Mouse (Mus musculus) gastrocnemius, postnatal 36 days (tissue): ENCODE measurements around the gene Rad54l2. TPM values are rescaled to one million over a fixed set of nuclear protein-coding genes. Genes with fewer than 3 reads are reported as not detected.

Source experiments
- DNase-seq, 2 experiments: peaks; one replicate each; pipeline ENCODE4 v3.0.0; 2022
- intact Hi-C: fragments of 180-260 bp; cut with DNase I; formaldehyde crosslinking; loops from one replicate; pipeline ENCODE4 v1.15.1; 2025
- long read RNA-seq, 2 experiments: library from polyadenylated mRNA; stranded (forward); transcript quantifications; one replicate each; pipeline ENCODE4 v2.0.0; 2021
- total RNA-seq, 2 experiments: library from RNA; stranded (reverse); gene quantifications; 2 replicates each; pipeline ENCODE4 v1.2.3; 2021

Gene Rad54l2
- total RNA-seq, result 1 to 10 TPM; 5.5 to 5.7 TPM
- long read RNA-seq, experiment 1, partial matches to known transcripts, result 0 of 2 reads
- long read RNA-seq, experiment 1, other reads (novel, unspliced or antisense), result 2 of 2 reads
- long read RNA-seq, experiment 2, partial matches to known transcripts, result 0 of 5 reads
- long read RNA-seq, experiment 2, other reads (novel, unspliced or antisense), result 5 of 5 reads

DNA sequence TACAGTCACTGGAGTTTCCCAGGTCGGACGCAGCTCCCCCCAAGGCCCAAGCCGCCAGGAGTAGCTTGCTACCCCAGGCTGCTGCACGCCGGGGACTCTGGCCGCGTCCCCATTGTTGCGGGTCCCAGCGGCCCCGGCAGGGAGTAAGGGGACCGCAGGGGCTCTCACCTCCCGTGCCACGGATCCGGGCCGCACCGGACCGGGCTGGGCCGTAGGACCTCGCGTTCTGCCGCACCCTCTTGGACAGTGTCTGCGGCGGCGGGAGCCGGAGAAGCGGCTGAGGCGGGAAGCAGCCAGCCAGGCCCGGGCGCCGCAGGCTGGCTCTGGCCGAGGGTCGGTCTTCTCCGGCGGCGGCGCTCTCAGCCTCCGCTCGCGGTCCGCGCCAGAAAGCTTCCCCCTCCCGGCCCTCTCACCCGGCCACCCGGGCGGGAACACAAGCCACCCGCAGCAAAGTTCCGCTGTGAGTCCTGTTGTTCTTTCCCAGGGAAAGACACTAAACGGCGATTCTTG, at the start of gene Rad54l2:
TSS of gene Rad54l2 (minus strand) at position 383 of the 510 bp plus-strand sequence.
- intact Hi-C loops, result no loop called here
- peak; percentile 77 to 87 for DNase-seq

DNA sequence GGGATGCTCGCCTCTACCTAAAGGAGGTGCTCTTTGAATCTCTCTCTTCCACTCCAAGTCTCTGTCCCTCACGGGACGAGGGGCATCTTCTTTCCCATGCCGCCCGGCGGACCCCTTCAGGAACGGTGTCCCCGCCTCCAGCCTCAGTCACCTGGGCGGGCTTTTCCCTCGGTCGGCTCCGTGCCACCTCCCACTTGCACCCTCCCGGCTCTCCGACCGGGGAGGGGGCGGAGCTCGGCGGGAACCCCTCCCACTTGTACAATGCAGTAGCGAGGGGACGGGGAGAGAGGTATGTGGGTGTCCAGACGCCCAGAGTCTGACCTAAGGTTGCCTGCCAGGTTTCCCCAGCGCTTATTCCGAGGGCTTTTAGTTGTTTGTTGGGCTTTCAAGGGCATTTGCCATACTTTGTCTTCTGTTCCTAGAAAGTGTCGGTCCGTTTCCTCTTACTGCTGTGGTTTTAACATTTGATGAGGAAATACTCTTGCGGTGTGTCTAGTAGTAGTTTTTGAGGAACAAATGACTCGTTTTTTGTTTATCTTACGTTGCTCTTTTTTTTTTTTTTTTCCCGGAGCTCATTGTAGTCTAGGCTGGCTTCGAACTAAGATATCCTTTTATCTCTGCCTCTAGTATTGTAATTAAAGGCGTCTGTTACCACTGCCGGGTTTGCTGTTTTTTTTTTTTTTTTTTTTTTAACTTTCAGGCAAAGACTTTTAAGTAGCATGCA, 33.5 kb upstream of the Rad54l2 start:
- DNase-seq, result peak; percentile 62 to 71
- intact Hi-C loops, result loop anchor here (2.0 kb wide), 1 partner anchor 64 kb away; the partner anchor contains the start of gene Rbm15b

DNA sequence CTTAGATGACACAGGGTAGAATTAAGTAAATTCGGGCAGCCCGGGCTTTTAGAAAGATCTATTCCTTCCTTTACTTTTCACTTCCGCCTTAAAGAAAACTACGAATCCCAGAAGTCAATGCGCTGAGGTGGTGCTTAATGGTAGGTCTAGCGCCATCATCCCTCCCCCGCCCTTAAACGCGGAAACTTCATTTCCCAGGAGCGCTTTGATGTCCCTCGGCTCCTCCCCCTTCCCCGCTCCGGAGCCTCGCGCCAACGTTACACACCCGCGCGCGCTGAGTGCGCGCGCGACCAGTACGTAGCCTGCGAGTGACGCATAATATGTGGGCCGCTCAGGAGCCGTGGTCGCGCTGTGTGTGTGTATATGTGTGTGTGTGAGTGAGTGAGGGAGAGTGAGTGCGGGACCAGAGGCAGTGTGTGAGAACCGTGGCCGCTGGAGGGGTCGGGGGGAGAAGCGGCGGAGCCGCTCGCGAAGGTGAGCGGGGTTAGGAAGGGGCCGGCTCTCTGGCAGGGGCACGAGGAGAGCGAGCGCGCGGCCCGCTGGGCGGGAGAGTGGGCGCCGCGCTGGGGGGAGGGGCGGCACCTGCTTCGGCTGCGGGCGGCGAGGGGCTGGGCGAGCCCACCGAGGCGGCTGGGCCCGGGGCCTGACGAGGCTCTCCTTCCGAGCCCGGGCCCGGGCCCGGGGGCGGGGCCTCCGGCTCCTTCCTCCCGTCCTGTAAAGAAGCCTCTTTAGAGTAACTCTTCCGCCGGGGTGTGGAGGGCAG, 32.8 kb upstream of the Rad54l2 start, which contains the start of gene Dcaf1:
TSS of gene Dcaf1 (plus strand) at position 257 of the 763 bp plus-strand sequence.
- peak; percentile 67 to 87 for DNase-seq
- intact Hi-C loops, result loop anchor here (2.0 kb wide), 1 partner anchor 65 kb away; the partner anchor contains the start of gene Rbm15b

DNA sequence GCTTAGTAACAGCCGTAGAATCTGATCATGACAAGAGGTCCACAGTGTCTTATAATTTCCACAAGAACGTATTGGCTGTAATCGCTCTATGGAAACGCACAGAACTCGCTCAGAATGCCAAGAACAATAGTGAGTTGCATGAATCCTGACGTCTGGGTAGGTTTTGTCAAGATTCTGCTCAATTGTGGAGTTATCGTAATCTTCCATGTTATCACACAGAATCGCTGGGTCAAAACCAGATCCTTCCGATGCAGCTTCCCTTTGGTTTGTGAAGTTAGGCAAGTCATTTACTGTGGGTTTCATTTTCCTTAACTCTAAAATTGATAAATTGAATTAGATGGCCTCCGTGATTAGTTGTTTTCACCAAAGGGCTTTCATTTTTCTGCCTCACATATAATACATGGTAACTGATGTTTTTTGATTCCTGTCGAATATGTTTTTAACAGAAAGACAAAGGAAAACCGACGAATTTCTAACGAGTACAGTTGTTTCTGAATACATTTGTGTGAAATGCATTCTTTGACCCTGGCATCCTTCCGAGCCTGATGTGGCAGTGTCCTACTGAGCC, 32.1 kb upstream of the Rad54l2 start:
- DNase-seq, result no peak
- intact Hi-C loops, result no loop called here

DNA sequence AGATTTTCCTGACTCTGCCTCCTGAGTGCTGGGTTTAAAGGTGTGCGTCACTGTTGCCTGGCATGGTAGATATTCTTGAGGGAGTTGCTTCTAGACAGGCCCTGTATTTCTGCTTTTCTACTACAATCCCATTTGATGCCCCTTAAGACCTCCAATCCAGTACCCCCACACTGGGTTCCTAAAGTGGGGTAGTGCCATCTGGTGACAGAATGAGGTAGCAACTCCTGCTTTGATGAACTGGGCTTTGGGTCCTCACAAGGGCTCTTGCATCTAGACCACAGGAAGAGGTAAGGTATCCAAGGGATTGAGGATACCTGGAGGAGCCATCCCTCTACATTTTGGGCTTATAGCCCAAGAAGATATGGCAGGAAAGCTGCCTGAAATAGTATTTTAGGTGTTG, 30.2 kb upstream of the Rad54l2 start:
- intact Hi-C loops, result loop anchor here (2.0 kb wide), 1 partner anchor 144 kb away; no protein-coding TSS in a partner anchor
- DNase-seq, result no peak

DNA sequence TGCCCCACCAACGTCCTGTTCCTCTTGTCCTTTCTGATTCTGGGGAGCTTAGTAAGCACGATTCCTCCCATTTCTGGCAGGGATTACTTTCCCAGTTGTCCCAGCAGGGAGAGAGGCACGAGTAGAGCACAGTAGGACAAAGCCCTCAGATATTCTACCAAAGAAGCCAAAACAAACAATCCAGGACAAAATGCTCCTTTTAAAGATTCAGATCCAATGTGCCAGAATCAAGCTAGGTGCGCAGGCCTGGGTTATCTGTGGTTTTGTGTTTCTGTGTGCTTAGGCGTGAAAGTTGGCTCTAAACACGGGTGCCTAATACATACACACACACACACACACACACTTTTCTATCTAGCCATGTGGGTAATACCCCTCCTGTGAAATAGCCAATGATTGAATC, 29.2 kb upstream of the Rad54l2 start:
- intact Hi-C loops, result loop anchor here (2.0 kb wide), 1 partner anchor 143 kb away; no protein-coding TSS in a partner anchor
- no peak for DNase-seq

DNA sequence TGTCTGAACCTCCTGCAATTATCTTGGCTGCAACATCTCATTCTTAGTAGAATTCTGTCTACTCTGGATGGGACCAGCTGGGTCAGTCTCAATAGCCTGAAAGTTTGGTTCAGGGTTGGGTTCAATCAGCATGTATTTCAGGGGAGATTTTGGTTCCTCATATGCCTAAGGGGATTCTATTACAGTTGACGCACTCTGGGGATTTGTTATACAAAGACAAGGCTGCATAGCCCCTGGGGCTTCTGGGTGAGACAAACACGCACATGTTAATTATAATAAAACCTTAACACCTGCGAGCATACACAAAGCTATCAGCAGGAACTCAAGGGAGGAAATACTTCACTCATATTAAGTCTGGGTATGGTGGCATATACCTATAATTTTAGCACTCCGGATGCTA, 17.5 kb upstream of the Rad54l2 start:
- DNase-seq, result no peak
- intact Hi-C loops, result no loop called here

DNA sequence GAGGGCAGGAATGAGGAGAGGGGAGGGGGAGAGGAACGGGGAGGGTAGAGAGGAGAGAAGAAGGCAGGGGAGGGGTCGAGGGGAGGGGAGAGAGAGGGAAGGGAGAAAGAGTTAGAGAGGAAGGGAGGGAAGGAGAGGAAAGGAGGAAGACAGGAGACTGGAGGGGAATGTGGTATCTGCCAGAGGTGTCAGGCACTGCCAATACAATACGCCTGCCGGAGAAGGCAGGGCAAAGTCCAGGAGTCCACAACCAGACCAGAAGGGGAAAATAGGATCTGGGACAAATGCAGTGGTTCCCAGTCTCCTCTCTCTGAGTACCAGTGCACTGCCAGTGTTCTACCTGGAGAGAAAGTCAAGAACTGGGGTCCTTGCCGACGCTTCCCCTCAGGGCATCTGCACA, 1.8 kb upstream of the Rad54l2 start:
- no peak for DNase-seq
- intact Hi-C loops, result no loop called here

DNA sequence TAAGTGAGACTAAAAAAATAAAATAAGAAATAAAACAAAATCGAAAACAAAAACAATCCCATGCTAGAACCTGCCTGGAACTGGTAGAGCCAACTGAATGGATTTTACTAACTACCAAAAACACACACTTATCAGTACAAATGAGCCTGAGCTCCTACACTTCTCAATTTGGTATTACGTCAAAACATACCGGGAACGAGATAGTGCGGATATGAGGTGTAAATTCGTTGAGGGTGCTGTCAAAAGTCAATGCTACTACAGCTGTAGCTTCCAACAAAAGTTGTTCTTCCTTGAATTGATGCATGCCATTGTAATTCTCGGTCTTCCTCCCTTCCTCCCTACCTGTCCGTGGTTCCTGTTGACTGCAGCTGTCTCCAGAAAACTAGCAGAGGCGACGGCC, 369 bp upstream of the Rad54l2 start:
- no peak for DNase-seq
- intact Hi-C loops, result no loop called here

DNA sequence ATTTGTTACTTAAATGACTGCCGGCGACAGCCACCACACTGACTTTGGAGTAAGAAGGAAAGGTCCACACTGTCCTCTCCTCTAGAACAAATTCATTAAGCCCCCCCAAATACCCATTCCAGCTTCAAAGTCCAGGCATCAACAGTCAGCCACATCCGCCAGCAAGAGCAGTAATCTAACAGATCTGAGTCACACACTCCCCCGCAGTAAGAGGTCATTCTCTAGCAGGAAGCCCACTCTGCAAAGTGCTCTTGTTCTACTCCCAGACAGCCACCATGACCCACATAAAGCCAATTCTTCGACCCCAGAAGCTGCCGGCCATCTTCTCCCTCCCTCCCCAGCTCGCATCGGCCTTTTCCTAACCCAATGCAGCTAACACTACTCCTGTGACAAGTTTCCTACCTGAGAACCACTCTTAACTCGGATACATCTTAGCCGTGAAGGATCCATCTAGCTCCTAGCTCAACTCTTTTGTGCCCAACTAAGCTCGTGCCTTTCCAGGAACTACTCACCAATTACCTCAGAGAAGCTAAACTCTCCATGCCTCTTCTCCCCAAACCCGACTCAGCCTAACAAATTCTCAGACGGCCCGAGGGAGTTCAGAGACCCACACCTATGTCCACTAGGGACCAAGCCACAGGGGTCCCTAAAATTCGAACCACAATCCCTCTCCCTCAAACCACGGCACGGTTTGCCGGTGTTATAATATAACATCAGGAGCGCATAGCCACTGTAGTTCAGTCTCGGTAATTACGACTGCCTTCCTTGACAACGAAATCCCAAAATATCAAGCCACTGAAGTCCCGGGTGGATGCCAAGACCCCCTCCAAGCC, 799 bp downstream of the Rad54l2 start:
- intact Hi-C loops, result no loop called here
- DNase-seq, result no peak

DNA sequence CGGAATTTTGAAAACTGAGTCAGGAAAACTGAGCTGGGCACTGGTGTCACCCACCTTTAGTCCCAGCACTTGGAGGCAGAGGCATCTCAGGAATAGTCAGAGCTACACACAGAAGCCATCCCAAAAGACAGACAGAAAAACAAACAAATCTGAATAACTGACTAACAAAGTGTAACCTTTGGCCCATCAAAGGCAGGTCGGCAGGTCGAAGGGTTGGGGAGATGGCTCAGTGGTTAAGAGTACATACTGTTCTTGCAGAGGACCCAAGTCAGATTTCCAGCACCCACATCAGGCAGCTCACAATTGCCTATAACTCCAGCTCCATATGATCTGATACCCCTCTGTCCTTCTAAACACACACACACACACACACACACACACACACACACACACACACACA, 3.8 kb downstream of the Rad54l2 start:
- intact Hi-C loops, result no loop called here
- DNase-seq, result no peak

DNA sequence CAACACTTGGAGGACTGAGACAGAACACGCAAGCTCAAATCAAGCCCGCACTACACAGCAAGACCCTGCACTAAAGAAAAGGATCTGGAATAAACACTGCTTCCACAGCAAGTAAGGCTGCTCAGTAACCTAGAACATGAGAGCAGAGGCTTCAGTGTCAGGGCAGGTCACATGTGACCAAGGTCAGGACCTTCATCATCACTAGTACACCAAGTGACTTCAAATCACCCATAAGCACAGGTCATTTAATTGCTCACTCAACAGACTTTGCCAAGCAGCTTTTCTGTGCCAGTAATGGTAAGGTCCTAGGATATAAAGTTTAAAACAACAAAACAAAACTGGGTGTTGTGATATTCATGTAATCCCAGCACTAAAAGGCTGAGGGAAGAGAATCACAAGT, 5.4 kb downstream of the Rad54l2 start:
- intact Hi-C loops, result no loop called here
- DNase-seq, result no peak

DNA sequence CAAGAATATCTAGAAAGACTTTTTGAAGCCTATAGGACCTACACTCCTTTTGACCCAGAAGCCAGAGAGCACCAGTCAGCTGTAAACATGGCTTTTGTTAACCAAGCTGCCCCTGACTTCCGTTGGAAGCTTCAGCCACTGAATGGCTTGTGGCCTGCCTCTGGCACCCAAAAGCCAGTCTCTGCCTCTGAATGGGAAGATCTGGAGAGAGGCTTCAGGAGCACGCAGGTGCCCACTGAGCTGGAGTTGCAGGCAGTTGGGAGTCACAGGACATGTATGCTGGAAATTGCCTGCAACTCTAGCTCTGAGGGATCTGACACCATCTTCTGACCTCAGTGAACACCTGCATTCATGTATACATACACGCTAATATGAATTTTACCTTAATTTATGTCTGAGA, 8.9 kb downstream of the Rad54l2 start:
- intact Hi-C loops, result no loop called here
- no peak for DNase-seq

DNA sequence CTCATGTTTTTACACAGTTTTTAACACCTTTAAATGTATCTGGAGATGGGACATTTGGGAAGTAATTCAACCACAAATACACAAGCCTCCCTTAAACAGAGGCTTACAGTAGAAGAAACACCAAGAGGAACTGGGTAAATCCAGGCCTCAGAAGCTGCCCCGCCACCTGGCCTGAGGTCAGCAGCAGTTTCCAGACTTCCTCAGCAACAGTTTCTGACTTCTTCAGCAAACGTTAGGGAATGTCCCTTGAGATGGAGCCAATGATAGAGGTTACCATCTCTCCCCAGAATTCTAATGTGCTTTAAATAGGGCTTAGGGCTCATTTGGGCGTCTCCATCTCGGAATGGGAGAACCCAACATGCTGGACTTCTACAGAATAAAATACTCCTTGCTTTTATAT, 10.7 kb downstream of the Rad54l2 start:
- intact Hi-C loops, result no loop called here
- DNase-seq, result no peak

DNA sequence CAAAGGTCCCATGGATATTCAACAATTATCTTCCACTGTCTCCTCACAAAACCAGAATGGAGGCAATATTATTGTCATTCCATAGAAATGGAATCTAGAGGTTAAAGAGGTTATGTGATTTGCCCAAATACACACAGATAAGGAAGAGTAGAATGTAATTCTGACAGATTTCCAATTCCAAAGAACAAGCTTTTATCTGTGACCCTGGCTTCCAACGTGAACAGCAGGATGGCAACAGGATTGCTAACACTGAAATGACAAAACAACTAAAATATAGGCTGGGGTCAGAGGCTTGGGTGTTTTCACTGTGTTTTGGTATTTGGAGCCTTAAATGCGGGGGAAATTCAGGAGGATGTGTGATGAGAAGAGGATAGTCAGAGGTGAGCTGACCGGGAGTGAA, 11.6 kb downstream of the Rad54l2 start:
- no peak for DNase-seq
- intact Hi-C loops, result no loop called here

DNA sequence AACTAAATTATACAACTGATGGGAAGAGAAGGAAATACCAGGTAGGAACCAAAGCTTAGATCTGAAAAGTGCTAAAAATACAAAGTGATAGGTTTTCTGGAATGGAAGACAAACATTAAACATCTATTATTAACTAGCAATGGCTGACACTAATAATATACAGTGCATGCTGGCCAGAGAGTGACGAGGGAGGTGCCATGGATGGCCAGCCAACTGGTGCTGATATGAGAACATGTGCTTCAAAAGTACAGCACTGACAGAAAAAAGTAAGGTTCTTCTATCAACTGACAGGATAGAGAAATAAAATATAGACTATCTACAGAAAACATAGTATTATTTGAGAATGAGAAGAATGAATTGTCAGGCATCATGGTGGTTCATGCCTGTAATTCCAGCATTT, 12.9 kb downstream of the Rad54l2 start:
- intact Hi-C loops, result no loop called here

DNA sequence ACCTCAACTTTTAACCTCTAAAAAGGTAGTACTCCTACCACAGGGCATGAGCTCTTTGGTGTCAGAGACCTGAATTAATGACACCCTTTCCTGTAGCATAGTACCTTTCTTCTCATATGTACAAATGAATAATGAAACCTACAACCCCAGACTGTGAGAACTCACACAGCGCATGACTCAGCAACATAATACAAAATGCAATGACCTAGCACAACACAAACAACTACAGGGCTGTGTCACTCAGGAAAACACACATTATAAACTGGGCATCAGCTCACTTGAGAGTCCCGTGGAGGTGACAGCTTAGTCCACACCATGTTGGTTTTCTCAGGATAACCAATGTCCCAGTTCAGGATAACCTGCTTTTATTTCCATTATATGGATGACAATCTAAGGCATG, 17.2 kb downstream of the Rad54l2 start:
- intact Hi-C loops, result no loop called here
- DNase-seq, result no peak

More for the DNA sequence above, 12.9 kb downstream of the Rad54l2 start:
- no peak for DNase-seq

DNA sequence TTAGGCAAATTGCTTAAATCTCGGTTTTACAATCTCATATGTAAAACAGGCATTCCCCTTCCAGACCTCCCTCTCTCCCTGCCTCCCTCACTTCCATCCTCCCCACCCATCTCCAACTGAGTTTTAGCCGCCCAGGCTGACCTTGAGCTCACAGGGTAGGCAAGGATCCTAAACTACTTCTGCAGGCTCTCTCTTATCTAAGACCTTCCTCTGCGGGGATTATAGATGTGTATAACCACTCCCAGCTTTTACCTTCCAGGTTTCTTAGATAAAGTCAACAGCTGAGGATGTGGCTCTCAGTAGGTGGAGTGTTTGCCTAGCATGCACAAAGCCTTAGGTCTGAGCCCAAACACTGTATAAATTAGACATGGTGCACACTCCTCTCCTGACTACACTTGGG, 18.8 kb downstream of the Rad54l2 start:
- no peak for DNase-seq
- intact Hi-C loops, result no loop called here

DNA sequence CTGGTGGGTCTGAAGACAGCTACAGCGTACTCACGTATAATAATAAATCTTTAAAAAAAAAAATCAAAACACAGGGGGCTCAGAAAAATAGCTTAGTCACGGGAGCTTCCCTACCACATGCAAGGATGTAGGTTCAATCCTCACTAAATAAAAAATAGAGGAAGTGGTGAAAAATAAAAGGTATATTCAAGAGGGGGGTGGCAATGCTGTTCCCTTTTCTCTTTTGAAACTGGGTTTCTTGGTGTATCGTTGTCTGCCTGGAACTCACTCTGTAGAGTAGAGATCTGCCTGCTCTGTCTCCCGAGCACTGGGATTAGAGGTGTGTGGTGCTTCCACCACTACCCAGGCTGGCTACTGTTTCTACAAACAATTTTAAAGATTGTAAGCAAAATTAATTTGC, 19.2 kb downstream of the Rad54l2 start:
- intact Hi-C loops, result no loop called here
- DNase-seq, result no peak

DNA sequence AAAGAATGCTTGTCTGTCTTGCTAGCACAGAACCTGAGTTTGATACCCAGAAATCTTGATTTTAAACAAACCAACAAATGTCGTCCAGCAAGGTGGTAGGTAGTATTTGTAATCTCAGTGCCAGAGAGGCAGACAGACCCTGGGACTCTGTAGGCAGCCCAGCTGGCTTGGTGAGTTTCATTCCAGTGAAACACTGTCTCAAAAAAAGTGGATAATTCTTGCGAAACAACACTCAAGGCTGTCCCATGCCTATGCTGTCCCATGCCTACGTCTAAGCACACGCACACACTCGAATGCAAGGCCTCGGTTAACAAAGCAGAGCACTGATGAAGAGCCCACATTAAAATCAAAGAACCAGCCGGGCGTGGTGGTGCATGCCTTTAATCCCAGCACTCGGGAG, 32.6 kb downstream of the Rad54l2 start:
- no peak for DNase-seq
- intact Hi-C loops, result no loop called here
